Mouse (Mus musculus): Measurements from ENCODE around the gene Ccdc69.

- TF ChIP-seq CTCF (IDR thresholded peaks at IDR 0.05; ENCODE audit: low read depth) (no peak), EP300 (optimal IDR thresholded peaks at IDR 0.05) (no peak)
These were observed 41.3 kb downstream of the Ccdc69 start for GRCm38 (mm10) chr11:55036601-55037000.
